Mouse (Mus musculus) adrenal gland, postnatal 25 days (tissue): ENCODE results near the gene Cldn9. TPM values are rescaled to one million over a fixed set of nuclear protein-coding genes. Genes with fewer than 3 reads are reported as not detected.
A peak's percentile ranks its signal among the peaks of the same experiment; 100 is the strongest.

Experiments
- DNase-seq: peaks from one replicate; pipeline ENCODE4 v3.0.0; 2021; ENCODE audit warnings: mixed read lengths
- total RNA-seq: library from RNA; stranded (reverse); gene quantifications from 2 replicates; pipeline ENCODE4 v1.2.3, GENCODE M21; 2021

Gene Cldn9
- total RNA-seq, 1 experiment from 2014 or later, result not detected

DNA sequence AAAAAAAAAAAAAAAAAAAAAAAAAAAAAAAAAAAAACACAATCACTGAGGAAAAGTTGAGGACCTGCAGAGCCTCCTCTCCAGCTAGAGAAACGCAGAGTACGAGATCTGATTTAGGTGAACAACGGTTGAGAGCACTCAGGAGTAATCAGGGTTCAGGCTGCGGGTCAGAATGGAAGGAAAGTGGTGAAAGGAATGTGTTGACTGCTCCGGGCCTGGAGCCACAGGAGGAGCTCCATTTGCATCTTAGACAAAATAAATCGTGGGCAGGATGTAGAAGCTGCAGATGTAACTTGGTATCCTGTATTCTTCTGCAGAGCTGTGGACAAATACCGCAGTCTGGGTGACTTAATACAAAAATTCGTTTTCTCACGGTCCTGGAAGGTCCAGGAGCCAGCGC lies 37.9 kb downstream of the Cldn9 start:
- DNase-seq, result no peak

DNA sequence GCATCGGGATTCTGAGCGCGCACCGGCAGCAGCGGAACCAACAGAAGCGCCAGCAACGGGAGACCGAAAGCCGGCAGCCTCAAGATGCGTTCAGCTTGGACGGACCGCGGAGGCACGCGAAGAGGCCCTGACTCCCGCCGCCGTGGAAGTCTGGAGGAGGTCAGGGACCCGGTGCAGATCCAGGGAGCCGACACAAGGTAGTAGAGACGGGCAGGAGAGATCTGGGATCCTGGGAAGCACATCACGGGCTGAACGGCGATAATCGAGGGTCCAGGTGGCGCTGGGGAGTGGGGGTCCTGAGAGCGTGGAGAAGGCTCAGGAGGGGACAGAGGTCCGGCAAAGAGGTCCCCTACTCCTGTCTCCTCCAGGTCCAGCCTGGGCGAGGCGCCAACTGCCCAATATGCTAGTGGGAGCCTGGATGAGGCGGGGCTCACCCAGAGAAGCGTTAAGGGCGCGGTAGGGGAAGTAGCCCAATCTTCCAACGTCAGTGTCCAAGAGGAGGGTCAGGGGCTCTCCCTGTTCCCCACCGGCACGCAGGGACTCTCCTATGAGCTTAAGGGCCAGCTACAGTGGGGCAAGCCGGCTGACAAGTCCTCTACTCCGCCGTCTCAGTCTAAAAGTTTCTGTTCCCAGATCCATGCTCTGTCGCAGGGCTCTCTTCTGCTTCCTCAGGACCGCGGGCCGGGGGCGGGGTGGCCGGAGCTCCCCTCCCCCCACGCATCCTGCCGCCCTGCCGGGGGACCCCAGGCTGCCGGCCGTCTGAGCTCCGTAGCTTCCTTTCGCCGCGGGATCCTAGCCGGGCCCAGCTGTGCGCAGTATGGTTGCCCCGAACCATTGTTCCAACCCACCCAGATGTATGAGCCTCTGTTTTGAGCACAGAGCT lies 39.0 kb downstream of the Cldn9 start, which contains the start of gene Mmp25:
Mmp25 (minus strand) TSS at position 665 of the 883 bp plus-strand sequence.
- peak; percentile 28 for DNase-seq

Other genes with a start within 250 kb of the Cldn9 start
- not detected in 2 replicates for gene Vmn2r117, start 204.3 kb downstream of the Cldn9 start, total RNA-seq
- 12.0 and 12.8 TPM in 2 replicates for gene Zfp213, start 119.8 kb downstream of the Cldn9 start, total RNA-seq
- 11.1 and 12.8 TPM in 2 replicates for gene Zfp13, start 84.5 kb downstream of the Cldn9 start, total RNA-seq
- gene Zscan10, start 83.2 kb downstream of the Cldn9 start, total RNA-seq, result not detected in 2 replicates
- gene Mmp25, start 38.7 kb downstream of the Cldn9 start, total RNA-seq, result 0.18 TPM in 1 of 2 replicates, not detected in the other
- not detected in 2 replicates for gene Bicdl2, start 23.5 kb downstream of the Cldn9 start, total RNA-seq
- 139 and 171 TPM in 2 replicates for gene Hcfc1r1, start 10.4 kb downstream of the Cldn9 start, total RNA-seq
- 31.2 and 31.8 TPM in 2 replicates for gene Thoc6, start 10.1 kb downstream of the Cldn9 start, total RNA-seq
- gene Tnfrsf12a, start 6.6 kb downstream of the Cldn9 start, total RNA-seq, result 76.5 and 130 TPM in 2 replicates
- not detected in 2 replicates for gene Cldn6, start 4.8 kb downstream of the Cldn9 start, total RNA-seq
- 7.2 and 10.4 TPM in 2 replicates for gene 1520401A03Rik, start 38.8 kb upstream of the Cldn9 start, total RNA-seq
- gene Pkmyt1, start 42.3 kb upstream of the Cldn9 start, total RNA-seq, result 7.6 and 9.3 TPM in 2 replicates
- 10.4 and 11.7 TPM in 2 replicates for gene Paqr4, start 56.8 kb upstream of the Cldn9 start, total RNA-seq
- not detected in 2 replicates for gene Kremen2, start 61.8 kb upstream of the Cldn9 start, total RNA-seq
- gene Flywch1, start 87.6 kb upstream of the Cldn9 start, total RNA-seq, result 47.9 and 56.3 TPM in 2 replicates
- 4.9 and 7.6 TPM in 2 replicates for gene Flywch2, start 102.1 kb upstream of the Cldn9 start, total RNA-seq
- gene Srrm2, start 106.5 kb upstream of the Cldn9 start, total RNA-seq, result 825 and 1,016 TPM in 2 replicates
- gene Elob, start 145.1 kb upstream of the Cldn9 start, total RNA-seq, result 350 and 361 TPM in 2 replicates
- gene Prss33, start 152.0 kb upstream of the Cldn9 start, total RNA-seq, result not detected in 2 replicates
- gene Prss32, start 159.8 kb upstream of the Cldn9 start, total RNA-seq, result not detected in 2 replicates
- 1.0 and 1.2 TPM in 2 replicates for gene Prss41, start 160.1 kb upstream of the Cldn9 start, total RNA-seq
- not detected in 2 replicates for gene Prss21, start 184.0 kb upstream of the Cldn9 start, total RNA-seq
- gene Dcpp1, start 196.8 kb upstream of the Cldn9 start, total RNA-seq, result not detected in 2 replicates
- gene Dcpp2, start 196.9 kb upstream of the Cldn9 start, total RNA-seq, result not detected in 2 replicates
- gene Dcpp3, start 233.4 kb upstream of the Cldn9 start, total RNA-seq, result not detected in 2 replicates